Mouse (Mus musculus): Measurements from ENCODE around the gene Ppox. TPM values are rescaled to one million over a fixed set of nuclear protein-coding genes. Genes with fewer than 3 reads are reported as not detected.

Gene Ppox
- polyA plus RNA-seq (2017; shearing (Covaris generic)) = 92.4 TPM

GRCm38 (mm10) chr1:171280916-171281527, at the start of gene Ppox:
TSS of gene Ppox (minus strand) at chr1:171281186.

GRCm38 (mm10) chr1:171328839-171329432, 48.0 kb upstream of the Ppox start, which contains the start of gene Dedd:
TSS of gene Dedd (plus strand) at chr1:171329145.

GRCm38 (mm10) chr1:171294298-171295062, 13.5 kb upstream of the Ppox start, which contains the start of gene Ufc1:
TSS of gene Ufc1 (minus strand) at chr1:171295024.

GRCm38 (mm10) chr1:171287136-171288081, 6.4 kb upstream of the Ppox start, which contains the start of gene Usp21:
TSS of gene Usp21 (minus strand) at chr1:171287991.

GRCm38 (mm10) chr1:171269848-171270572, 11.0 kb downstream of the Ppox start, which contains the start of gene B4galt3:
TSS of gene B4galt3 (plus strand) at chr1:171270328.

GRCm38 (mm10) chr1:171250680-171251593, 30.0 kb downstream of the Ppox start, which contains the start of gene Ndufs2:
TSS of gene Ndufs2 (minus strand) at chr1:171251388.

GRCm38 (mm10) chr1:171249913-171250600, 30.9 kb downstream of the Ppox start, which contains the start of gene Adamts4:
TSS of gene Adamts4 (plus strand) at chr1:171250421.

GRCm38 (mm10) chr1:171234126-171234525, 46.9 kb downstream of the Ppox start, which contains the start of gene Fcer1g:
TSS of gene Fcer1g (minus strand) at chr1:171234365.

Other genes starting within 250 kb of the Ppox start
- gene Fcgr3, start 216.3 kb downstream of the Ppox start, polyA plus RNA-seq (2017; shearing (Covaris generic)) = 2.1 TPM
- gene Cfap126, start 167.3 kb downstream of the Ppox start, polyA plus RNA-seq (2017; shearing (Covaris generic)) = 2.4 TPM
- gene Sdhc, start 130.6 kb downstream of the Ppox start, polyA plus RNA-seq (2017; shearing (Covaris generic)) = 161 TPM
- not detected for gene Mpz, start 130.5 kb downstream of the Ppox start, polyA plus RNA-seq (2017; shearing (Covaris generic))
- not detected for gene Pcp4l1, start 84.9 kb downstream of the Ppox start, polyA plus RNA-seq (2017; shearing (Covaris generic))
- 0.15 TPM for gene Nr1i3, start 67.2 kb downstream of the Ppox start, polyA plus RNA-seq (2017; shearing (Covaris generic))
- 40.9 TPM for gene Tomm40l, start 58.7 kb downstream of the Ppox start, polyA plus RNA-seq (2017; shearing (Covaris generic))
- 0.79 TPM for gene Apoa2, start 56.1 kb downstream of the Ppox start, polyA plus RNA-seq (2017; shearing (Covaris generic))
- 15.8 TPM for gene Fcer1g, start 46.8 kb downstream of the Ppox start, polyA plus RNA-seq (2017; shearing (Covaris generic))
- not detected for gene Adamts4, start 30.8 kb downstream of the Ppox start, polyA plus RNA-seq (2017; shearing (Covaris generic))
- gene Ndufs2, start 29.8 kb downstream of the Ppox start, polyA plus RNA-seq (2017; shearing (Covaris generic)) = 200 TPM
- gene B4galt3, start 10.9 kb downstream of the Ppox start, polyA plus RNA-seq (2017; shearing (Covaris generic)) = 50.4 TPM
- 69.0 TPM for gene Usp21, start 6.8 kb upstream of the Ppox start, polyA plus RNA-seq (2017; shearing (Covaris generic))
- gene Ufc1, start 13.8 kb upstream of the Ppox start, polyA plus RNA-seq (2017; shearing (Covaris generic)) = 61.0 TPM
- gene Dedd, start 48.0 kb upstream of the Ppox start, polyA plus RNA-seq (2017; shearing (Covaris generic)) = 44.3 TPM
- 57.0 TPM for gene Nit1, start 64.5 kb upstream of the Ppox start, polyA plus RNA-seq (2017; shearing (Covaris generic))
- 115 TPM for gene Pfdn2, start 64.5 kb upstream of the Ppox start, polyA plus RNA-seq (2017; shearing (Covaris generic))
- not detected for gene Klhdc9, start 79.6 kb upstream of the Ppox start, polyA plus RNA-seq (2017; shearing (Covaris generic))
- gene Nectin4, start 88.9 kb upstream of the Ppox start, polyA plus RNA-seq (2017; shearing (Covaris generic)) = not detected
- gene Arhgap30, start 107.8 kb upstream of the Ppox start, polyA plus RNA-seq (2017; shearing (Covaris generic)) = 270 TPM
- gene Usf1, start 130.1 kb upstream of the Ppox start, polyA plus RNA-seq (2017; shearing (Covaris generic)) = 108 TPM
- gene Tstd1, start 137.7 kb upstream of the Ppox start, polyA plus RNA-seq (2017; shearing (Covaris generic)) = 3.8 TPM
- gene F11r, start 156.3 kb upstream of the Ppox start, polyA plus RNA-seq (2017; shearing (Covaris generic)) = 0.52 TPM
- gene Alyref2, start 222.3 kb upstream of the Ppox start, polyA plus RNA-seq (2017; shearing (Covaris generic)) = 11.9 TPM